Comparison of ENCODE assay signal across 17 mouse cellular contexts in the genomic region with DNA sequence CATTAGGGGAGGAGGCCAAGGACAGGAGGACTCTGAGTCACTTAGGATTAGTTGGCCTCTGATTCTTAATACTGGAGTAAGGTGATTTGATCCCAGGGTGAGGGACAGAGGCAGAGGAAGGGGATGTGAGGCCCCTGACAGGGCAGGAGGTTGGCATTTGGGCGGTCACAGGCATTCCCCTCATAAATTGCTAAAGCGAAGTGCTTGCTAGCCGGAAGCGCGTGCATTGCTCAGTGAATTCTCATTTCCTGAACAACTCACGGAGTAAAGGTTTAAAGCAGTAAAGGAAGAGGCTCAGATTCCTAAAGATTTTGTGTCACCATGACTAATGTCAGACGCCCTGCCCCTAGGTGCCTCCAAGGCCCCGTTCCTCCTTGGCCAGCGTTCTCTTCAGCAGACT. TPM values are rescaled to one million over a fixed set of nuclear protein-coding genes. Genes with fewer than 3 reads are reported as not detected.
DNase-seq lines count a peak whose midpoint lies in the region; ATAC-seq and TF ChIP-seq lines count a peak whose summit lies in the region.
"Had no signal": no experiment of that assay in that cellular context is flagged by ENCODE, and none has a peak within 500 bp of the region (broad histone marks: within the 10 kb centered on the region; RNA-seq: fewer than 3 reads in every experiment).

No protein-coding gene starts in this region.

- no peak overlapping the region for H3K4me2 ChIP-seq in lung, embryonic 14.5 days
- H3K4me2 ChIP-seq: embryonic facial prominence, embryonic 12.5 days; forebrain, embryonic 12.5 days had no signal

- no peak for TF ChIP-seq POLR2A in embryonic fibroblast, embryonic 13.5 days (IDR thresholded peaks at IDR 0.05; ENCODE audit: low read depth, low read length)

- no peak overlapping the region for H3K9ac ChIP-seq in lung, embryonic 14.5 days
- H3K9ac ChIP-seq: embryonic facial prominence, embryonic 12.5 days; forebrain, embryonic 12.5 days; liver, embryonic 14.5 days had no signal

- H3K79me2 ChIP-seq in C2C12 (ENCODE audit: control insufficient read depth, insufficient read depth) = no peaks in the 10 kb centered on the region

- no peak overlapping the region for H3ac ChIP-seq in C2C12 (ENCODE audit: control insufficient read depth, insufficient read length, low read depth)

- H3K27ac ChIP-seq in lung, embryonic 14.5 days (ENCODE audit: low read depth) = no peak overlapping the region
- peak overlapping the region; percentile 44; the same call in 1 of the 2 replicates for H3K27ac ChIP-seq in embryonic fibroblast, embryonic 13.5 days (ENCODE audit: insufficient read depth, low read length)
- H3K27ac ChIP-seq: embryonic facial prominence, embryonic 12.5 days; forebrain, embryonic 12.5 days; heart, adult 2 months; liver, embryonic 14.5 days had no signal

- no peaks in the 10 kb centered on the region for H3K4me1 ChIP-seq in lung, embryonic 14.5 days (ENCODE audit: insufficient read depth)
- H3K4me1 ChIP-seq in embryonic fibroblast, embryonic 13.5 days (ENCODE audit: control insufficient read depth, insufficient read depth, low read length) = peaks cover 7% of the 10 kb centered on the region; the same call in 1 of the 2 replicates
- H3K4me1 ChIP-seq: forebrain, embryonic 12.5 days had no signal

- H3K36me3 ChIP-seq in lung, embryonic 14.5 days (ENCODE audit: insufficient read depth) = no peaks in the 10 kb centered on the region
- H3K36me3 ChIP-seq in C2C12 (ENCODE audit: control insufficient read depth, insufficient read depth) = no peaks in the 10 kb centered on the region
- H3K36me3 ChIP-seq: embryonic facial prominence, embryonic 12.5 days; forebrain, embryonic 12.5 days had no signal

- ATAC-seq in lung, embryonic 14.5 days (ENCODE audit: insufficient read depth) = no peak
- peak; percentile 55 for ATAC-seq in megakaryocyte progenitor cell, adult 5-6 weeks (replicated peaks; ENCODE audit: poor library complexity)

- no peaks in the 10 kb centered on the region for H3K27me3 ChIP-seq in lung, embryonic 14.5 days (ENCODE audit: insufficient read depth, low read length)
- H3K27me3 ChIP-seq in C2C12 (ENCODE audit: control insufficient read depth, insufficient read depth, insufficient read length) = no peaks in the 10 kb centered on the region
- H3K27me3 ChIP-seq: forebrain, embryonic 12.5 days had no signal

- peak; percentile 36 for DNase-seq in lung, embryonic 14.5 days
- no peak for DNase-seq in lung, adult 18-20 months
- no peak for DNase-seq in liver
- no peak for DNase-seq in gastrocnemius, adult 8-10 months (ENCODE audit: low spot score in 2 of 2)
- DNase-seq: adrenal gland, adult 8-10 months; cerebellum, adult 9-10 months; heart, adult 2 months; heart, postnatal 14 days; lung, postnatal 36 days; right cerebral cortex, postnatal 25 days; thymus, postnatal 14 days had no signal

- 64% methylated on average over 9 of the region's 9 CpGs for WGBS in lung, embryonic 14.5 days

- no peaks in the 10 kb centered on the region for H3K79me3 ChIP-seq in C2C12 (ENCODE audit: low read depth)

- no peak overlapping the region for H3K4me3 ChIP-seq in lung, embryonic 14.5 days (ENCODE audit: low read depth, low read length)
- H3K4me3 ChIP-seq in C2C12 (ENCODE audit: insufficient read depth, poor library complexity, severe bottlenecking) = no peak overlapping the region
- no peak overlapping the region for H3K4me3 ChIP-seq in embryonic fibroblast, embryonic 13.5 days (ENCODE audit: insufficient read depth, low read length)
- H3K4me3 ChIP-seq: embryonic facial prominence, embryonic 12.5 days; forebrain, embryonic 12.5 days; heart, adult 2 months had no signal

- no peak for TF ChIP-seq CTCF in lung, embryonic 14.5 days (IDR thresholded peaks at IDR 0.05; ENCODE audit: low read depth)
- TF ChIP-seq CTCF in C2C12 (IDR thresholded peaks at IDR 0.05; ENCODE audit: control insufficient read depth, insufficient read depth, insufficient read length) = no peak
- TF ChIP-seq CTCF in embryonic fibroblast, embryonic 13.5 days (IDR thresholded peaks at IDR 0.05; ENCODE audit: borderline replicate concordance, insufficient read depth, low read length) = no peak

- H3K9me3 ChIP-seq in lung, embryonic 14.5 days (ENCODE audit: low read depth, low read length) = no peaks in the 10 kb centered on the region
- H3K9me3 ChIP-seq: embryonic facial prominence, embryonic 12.5 days; forebrain, embryonic 12.5 days had no signal

TF ChIP-seq in C2C12, 6 proteins besides CTCF, POLR2A, EP300 and RAD21:
- peak; percentile 60 for TF ChIP-seq MAX (IDR thresholded peaks at IDR 0.05)
- no peak for TF ChIP-seq USF1 (IDR thresholded peaks at IDR 0.05; ENCODE audit: low read depth)
TF ChIP-seq in C2C12: peak in this region for 1.

RNA-seq across cellular contexts. Expression of gene Bcar3, which starts 28.3 kb away (rescaled TPM):
- 13.4 and 14.0 TPM in 2 replicates for polyA plus RNA-seq in lung, embryonic 14.5 days (2014; fragmentation: Nextera tagmentation; extraction: Ambion mirVana)
- 34.9 TPM for polyA plus RNA-seq in C2C12 (2012; fragmentation: generic; extraction: Trizol)
- polyA plus RNA-seq in embryonic fibroblast, embryonic 13.5 days (2011; ENCODE audit: insufficient read length, low read depth, missing spikeins) = 4.2 and 5.1 TPM in 2 replicates
- total RNA-seq in megakaryocyte progenitor cell, adult 5-6 weeks (2015) = 1.0 and 1.6 TPM in 2 replicates
- 1.6 and 5.0 TPM in 2 replicates for total RNA-seq in megakaryocyte progenitor cell, adult 5-6 weeks (2017)
- 1 to 10 TPM; 3.3 to 8.9 (median 4.4) TPM for total RNA-seq in gastrocnemius, adult 8-10 months (2022)

RNA-seq across cellular contexts. Expression of gene Dnttip2, which starts 48.0 kb away (rescaled TPM):
- polyA plus RNA-seq in lung, embryonic 14.5 days (2014; fragmentation: Nextera tagmentation; extraction: Ambion mirVana) = 77.8 and 80.2 TPM in 2 replicates
- 18.7 TPM for polyA plus RNA-seq in C2C12 (2012; fragmentation: generic; extraction: Trizol)
- 79.8 and 82.5 TPM in 2 replicates for polyA plus RNA-seq in embryonic fibroblast, embryonic 13.5 days (2011; ENCODE audit: insufficient read length, low read depth, missing spikeins)
- total RNA-seq in megakaryocyte progenitor cell, adult 5-6 weeks (2015) = 148 and 164 TPM in 2 replicates
- total RNA-seq in megakaryocyte progenitor cell, adult 5-6 weeks (2017) = 121 and 132 TPM in 2 replicates
- 10 to 100 TPM; 25.0 to 33.4 (median 29.7) TPM for total RNA-seq in gastrocnemius, adult 8-10 months (2022)
